Mouse (Mus musculus) adrenal gland, postnatal 14 days (tissue): ENCODE data around the gene Sik1. TPM values are rescaled to one million over a fixed set of nuclear protein-coding genes. Genes with fewer than 3 reads are reported as not detected.

Experiments used
- DNase-seq: peaks from one replicate; pipeline ENCODE4 v3.0.0; 2021; ENCODE audit warnings: mixed read lengths
- total RNA-seq: library from RNA; stranded (reverse); gene quantifications from 2 replicates; pipeline ENCODE4 v1.2.3, GENCODE M21; 2021

The Sik1 gene
- total RNA-seq, 1 experiment from 2014 or later, result 100 TPM

DNA sequence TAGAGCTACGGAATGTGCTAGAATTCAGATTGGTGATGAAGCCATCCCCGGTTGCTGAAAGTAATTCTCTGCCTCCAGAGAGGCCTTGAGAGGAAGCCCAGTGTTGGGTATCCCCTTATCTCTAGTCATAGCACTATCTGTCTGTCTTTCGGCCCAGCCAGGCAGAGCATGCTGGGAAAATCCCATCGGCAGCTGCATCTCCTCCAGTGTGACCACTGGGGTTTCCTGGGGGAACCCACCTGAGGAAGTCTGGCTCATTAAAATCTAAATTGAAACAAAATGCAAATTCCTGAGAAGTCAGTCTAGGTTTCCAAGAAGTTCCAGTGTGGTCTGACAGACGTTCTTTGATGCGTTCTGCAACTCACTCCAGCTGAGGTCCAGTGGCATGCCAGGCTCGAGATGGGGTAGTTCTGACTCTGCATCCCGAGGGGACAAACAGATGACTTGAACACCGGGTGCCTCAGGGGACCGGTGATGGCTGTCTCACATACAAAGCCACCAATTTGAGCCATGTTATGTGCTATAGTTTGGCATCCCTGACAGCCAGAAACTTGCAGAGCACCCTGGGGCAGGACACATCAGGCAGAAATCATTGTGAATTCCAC is 19.8 kb upstream of the Sik1 start:
- DNase-seq, result peak; percentile 3

DNA sequence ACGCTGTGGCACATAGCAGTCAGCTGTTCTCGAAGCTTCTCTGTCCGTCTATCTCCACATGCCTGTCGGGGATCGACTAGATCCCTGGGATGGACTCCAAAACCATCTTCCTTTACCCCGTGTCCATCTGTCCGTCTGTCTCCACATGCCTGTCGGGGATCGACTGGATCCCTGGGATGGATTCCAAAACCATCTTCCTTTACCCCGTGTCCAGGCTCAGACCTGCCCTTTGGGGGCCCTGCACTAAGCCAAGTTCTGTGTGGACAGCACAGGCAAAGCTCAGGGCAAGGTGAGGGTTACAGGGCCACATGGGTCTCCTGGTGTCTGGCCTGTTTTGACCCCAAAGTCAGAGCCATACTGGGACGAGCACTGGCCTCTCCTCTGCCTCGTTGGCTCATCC is 19.1 kb upstream of the Sik1 start:
- DNase-seq, result no peak

DNA sequence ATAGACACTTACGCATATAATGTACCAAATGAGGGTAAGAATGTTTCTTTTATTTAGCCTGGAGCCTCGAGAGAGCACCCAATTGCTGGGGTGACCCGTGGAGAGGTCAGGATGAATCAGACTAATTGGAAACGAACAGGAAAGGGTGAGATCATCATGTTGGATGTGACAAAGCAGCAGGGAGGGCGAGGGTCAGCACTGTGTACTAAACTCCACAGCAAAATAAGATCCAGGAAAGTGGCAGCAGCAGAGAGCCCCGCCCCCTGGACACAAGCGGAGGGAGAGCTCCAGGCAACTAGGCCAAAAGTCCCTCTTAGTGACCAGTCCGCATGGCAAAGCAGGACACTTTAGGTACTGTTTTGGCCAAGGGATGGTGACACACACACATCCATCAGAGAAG is 18.4 kb upstream of the Sik1 start:
- peak; percentile 73 for DNase-seq

- peak; percentile 4 for DNase-seq
These were observed 17.7 kb upstream of the Sik1 start for GRCm38 (mm10) chr17:31873185-31873870.

DNA sequence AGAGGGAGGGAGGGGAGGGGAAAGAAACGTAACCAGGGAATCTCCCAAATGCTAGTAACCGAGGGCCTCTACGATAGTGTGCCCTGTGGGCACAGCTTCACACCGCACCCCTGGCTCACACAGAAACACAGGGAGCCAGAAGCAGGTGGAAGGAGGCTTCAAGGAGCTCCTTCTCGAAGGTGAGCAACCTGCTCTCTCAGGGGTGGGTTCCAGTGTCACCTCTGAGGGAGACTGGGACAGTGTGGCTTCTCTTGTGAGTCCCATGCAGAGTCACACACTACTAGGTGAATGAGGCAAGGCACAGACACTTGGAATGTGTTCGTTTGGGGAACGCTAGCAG is 17.2 kb upstream of the Sik1 start:
- no peak for DNase-seq

- DNase-seq, result peak; percentile 28
These were observed 16.6 kb upstream of the Sik1 start for GRCm38 (mm10) chr17:31871968-31872825.

- peak; percentile 10 for DNase-seq
These were observed 15.4 kb upstream of the Sik1 start for GRCm38 (mm10) chr17:31870931-31871421.

DNA sequence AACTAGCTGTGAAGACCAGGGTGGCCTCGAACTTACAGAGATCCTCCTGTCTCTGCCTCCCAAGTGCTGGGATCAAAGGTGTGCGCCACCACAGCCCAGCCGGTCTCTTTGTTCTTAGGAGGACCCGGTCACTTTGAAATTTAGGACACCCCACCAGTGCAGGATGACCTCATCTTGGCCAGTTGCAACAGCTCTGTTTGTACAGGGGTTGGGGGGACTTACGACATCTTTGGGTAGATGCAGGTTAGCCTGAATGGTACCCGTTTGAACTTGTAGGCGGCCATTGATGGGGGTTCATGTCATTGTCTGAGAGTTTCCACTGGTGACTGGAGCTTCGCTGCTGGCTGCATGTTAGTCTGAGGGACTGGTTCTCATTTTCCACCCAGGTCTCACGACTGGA is 14.8 kb upstream of the Sik1 start:
- peak; percentile 1 for DNase-seq

DNA sequence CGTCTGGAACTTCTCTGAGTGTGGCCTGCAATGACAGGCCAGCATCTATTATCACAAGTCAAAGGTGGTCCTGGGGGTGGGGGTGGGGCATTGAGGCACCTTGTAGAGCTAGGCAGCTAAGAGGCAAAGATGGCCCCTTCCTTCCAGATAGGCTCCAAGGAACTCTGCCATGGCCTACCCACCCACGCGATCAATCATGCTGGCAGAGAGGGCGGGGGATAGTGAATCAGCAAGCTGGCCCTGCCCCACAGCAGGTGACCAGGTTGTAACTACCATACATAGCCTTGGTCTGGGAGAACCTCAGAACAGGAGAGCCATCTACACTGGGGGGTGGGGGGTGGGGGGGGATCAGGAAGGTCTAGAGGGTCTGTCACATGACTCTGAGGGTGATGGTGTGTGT is 12.5 kb upstream of the Sik1 start:
- peak; percentile 0 for DNase-seq

- DNase-seq, result peak; percentile 1
These were observed 11.5 kb upstream of the Sik1 start for GRCm38 (mm10) chr17:31867061-31867460.

DNA sequence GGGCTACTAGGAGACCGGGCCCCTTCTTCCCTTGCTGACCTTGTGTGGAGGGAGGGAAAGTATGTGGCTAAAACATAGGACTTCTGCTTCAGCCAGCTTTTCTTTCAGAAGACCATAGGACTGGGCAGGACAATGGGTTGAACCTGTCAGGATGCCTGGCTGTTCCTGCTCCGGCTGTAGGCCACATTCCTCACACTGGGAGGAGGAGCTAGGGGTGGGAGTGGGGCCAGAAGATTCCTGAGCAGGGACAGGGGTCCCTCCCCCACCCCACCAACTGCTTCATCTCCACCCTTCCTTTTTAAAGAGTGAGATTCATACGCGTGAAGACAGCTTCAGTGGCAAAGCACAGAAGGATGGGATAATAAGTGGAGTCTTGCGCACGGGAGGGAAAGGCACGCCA is 10.0 kb upstream of the Sik1 start:
- peak; percentile 3 for DNase-seq

- DNase-seq, result peak; percentile 2
These were observed 9.3 kb upstream of the Sik1 start for GRCm38 (mm10) chr17:31864666-31865450.

DNA sequence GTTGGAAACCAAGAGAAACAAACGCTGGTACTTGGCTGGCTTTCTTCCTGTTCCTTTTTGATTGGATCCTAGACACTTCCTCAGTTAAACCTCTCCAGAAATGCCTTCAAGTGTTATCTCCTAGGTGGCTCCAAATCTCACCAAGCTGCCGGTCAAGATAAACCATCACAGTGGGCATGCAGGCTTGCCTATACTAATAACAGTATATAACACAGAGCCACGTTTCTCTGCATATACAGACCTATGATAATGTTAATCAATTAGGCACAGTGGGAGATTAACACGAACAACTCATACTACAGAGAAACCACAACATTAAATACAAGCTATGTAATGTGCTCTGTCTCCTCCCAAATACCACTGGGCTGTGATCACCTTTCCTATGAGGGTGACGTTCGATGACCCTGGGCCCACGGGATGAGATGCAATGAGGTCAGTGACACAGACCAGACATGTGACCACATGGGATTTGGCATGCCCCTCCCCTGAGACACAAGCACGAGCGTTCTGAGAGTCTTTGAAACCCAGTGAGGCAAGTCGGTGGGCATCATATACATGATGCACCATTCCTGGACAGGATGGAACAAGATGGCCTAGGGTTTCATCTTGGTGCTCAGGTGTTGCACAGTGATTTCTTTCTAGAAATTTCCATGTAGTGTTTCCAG is 7.7 kb upstream of the Sik1 start:
- peak; percentile 1 for DNase-seq

DNA sequence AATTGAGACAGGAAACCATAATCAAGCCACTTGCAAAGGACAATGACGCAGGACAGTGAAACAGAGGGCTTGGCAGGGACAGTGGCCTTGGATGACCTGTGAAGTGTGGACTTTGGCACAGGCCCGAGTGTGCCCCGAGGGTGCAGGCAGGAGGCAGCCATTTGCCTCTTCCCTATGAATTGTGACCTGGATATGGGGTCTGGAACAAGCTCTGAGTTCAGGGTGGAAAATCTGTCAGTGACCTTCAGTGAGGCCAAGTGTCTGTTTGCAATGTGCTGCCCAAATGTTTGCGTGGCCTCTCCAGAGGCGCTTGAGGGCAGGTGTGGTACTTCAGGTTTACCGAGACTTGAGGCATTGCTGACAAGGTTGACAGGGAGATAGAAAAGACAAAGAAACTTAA is 6.5 kb upstream of the Sik1 start:
- DNase-seq, result peak; percentile 79

DNA sequence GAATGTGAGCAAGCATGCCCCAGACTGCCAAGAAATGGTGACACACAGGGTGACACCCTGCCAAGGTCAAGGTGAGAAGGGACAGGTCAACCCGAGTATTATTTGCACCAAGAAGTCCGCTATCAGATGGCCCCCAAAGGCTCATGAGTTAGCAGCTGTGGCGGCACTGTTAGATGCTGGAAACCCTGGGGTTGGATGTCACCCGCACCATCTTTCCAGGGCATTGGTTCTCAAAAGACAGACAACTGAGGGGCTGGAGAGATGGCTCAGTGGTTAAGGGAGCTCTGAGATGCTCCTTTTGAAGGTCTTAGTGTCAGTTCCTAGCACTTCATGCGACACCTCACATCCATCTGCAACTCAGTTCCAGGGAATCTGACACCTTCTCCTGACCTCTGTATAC is 6.1 kb upstream of the Sik1 start:
- peak; percentile 14 for DNase-seq

DNA sequence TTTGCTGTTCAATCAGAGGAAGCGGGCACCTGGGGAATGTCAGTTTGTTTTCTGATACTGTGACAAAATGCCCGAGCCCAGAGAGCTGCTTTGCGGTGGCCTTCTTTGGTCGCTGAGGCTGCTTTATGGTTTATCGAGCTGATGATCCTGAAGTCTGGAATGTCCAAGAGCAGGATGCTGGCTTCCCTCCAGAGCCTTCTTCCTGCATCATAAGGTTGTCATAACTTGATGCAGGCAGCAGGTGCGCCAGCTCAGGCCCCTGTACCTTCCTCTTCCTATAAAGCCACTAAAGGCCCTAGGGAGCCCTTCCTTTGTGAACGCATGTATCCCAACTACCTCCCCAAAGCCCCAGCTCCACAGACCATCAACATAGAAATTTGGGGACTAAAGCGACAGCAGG is 5.3 kb upstream of the Sik1 start:
- peak; percentile 3 for DNase-seq

DNA sequence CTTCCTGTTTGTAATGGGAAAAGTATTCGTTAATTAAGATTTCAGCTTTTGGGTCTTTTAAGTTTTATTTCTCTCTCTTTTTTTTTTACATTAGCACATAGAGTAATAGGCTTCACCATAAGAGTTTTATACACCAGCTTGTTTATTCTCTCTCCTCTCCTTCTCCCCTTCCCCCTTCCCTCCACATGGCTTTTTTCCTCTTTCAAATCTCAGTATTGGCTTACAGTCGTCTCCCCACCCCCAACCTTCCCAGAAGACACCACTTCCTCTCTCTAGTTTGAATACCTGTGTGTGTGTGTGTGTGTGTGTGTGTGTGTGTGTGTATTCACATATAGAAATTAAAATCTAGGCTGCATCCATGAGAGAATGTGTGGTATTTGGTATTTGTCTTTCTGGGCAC is 3.8 kb upstream of the Sik1 start:
- no peak for DNase-seq

- no peak for DNase-seq
These were observed 3.2 kb upstream of the Sik1 start for GRCm38 (mm10) chr17:31858786-31859185.

- DNase-seq, result no peak
These were observed 2.4 kb upstream of the Sik1 start for GRCm38 (mm10) chr17:31857903-31858426.

DNA sequence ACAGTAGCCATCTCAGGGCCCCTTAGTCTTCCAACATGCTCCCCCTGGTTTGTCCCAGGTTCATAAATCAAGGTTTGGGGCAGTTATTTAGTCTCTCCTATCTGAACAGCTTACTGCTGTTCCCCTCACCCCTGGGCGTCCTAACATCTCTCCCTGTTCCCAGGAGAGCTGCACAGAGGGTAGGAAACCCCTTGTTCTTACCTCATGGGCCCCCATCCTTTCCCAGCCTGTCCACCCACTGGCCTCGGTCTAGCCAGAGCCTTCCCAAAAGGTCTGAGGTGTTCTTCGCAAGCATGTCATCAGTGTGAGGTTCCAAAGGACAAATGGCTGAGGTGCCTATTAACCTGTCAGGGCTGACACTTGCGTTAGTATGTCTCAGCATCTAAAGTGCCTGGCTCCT is 1.6 kb upstream of the Sik1 start:
- no peak for DNase-seq

DNA sequence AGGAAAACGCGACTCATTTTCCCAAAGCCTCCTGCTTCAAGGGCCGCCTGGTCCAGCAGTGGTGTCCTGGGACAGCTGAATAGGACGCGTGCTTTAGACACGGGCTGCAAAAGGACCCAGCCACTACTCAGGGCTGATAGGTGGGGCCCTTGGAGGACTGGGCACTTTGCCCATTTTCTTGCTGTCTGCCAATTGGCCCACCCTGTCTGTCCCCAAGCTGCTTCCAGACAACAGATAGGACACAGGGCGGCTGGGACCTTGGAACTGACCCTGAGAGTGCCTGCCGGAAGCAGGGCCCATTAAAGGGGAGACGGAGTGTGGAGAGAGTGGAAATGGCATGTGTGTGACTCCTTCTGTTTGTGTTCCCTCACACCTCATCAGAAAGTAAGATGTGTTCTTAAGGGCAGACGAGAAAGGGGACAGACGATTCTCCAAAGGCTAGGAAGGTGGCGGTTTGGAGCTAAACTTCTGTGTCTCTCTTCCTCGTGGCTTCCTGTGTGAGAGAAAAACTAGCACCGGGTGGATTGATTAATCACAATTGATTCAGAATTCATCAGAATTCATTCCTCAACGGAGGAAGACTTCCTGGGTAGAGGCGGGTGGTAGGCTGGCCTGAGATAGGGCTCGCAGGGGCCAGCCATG is 1.0 kb upstream of the Sik1 start:
- DNase-seq, result peak; percentile 93
